Mouse (Mus musculus) frontal cortex, postnatal 14 days (tissue): ENCODE measurements around the gene Tubd1.

Experiments used
- DNase-seq, 2 experiments: peaks; one replicate each; pipeline ENCODE4 v3.0.0; 2022; ENCODE audit warnings: low spot score in 2 of 2

Tubd1 gene

DNA sequence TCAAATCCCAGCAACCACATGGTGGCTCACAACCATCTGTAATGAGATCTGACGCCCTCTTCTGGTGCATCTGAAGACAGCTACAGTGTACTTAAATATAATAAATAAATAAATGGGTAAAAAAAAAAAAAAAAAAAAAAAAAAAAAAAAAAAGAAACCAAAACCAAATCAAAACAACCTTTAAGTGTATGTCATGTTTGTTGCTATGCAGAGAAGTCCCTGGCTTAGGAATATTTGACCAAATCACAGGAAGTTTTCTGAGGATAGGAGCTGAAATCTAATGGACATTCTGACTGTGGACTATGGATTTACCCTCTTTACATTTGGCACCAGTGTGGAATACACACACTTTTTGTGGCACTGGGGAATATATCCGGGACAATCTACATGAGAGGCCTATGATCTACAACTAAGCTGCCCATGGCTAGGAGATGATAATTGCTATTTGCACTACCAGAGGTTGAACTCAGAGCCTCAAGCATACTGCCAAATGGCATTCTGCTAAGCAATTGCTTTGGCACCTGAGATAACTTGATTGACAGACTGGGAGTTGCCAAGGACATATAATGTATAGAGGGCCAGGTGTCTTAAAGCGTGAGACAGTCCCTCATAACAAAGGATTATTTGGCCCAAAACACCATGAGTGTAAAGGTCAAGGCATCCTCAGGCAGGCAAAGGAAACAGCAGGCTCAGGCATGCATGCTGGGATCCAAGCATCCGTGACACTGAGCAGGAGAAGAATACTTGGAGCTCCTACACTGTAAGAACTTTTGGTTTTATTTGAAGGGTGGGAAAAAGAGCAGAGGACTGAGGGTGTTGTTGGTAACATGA is 54.8 kb downstream of the Tubd1 start:
- no peak for DNase-seq

- DNase-seq: no peak
Observed at GRCm38 (mm10) chr11:86600209-86600557, 55.4 kb downstream of the Tubd1 start.

DNA sequence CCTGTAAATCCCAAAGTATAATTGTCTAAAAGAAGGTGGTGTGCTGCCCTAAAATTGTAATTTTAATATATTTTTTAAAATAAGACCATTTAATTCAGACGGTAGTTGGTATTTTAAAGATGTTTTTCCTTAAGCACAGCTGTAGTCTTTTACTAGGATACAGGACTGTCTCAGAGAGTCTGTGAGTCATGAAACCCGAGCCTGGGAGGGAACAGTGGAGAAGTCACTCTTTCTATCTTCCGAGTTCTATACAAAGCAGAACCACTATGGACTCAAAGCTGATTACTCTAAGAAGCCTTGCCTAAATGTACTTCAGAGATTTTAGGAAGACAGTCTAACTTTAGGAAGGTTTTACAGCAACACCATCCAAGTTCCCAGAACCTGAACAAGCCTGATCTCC is 57.3 kb downstream of the Tubd1 start:
- DNase-seq: no peak

DNA sequence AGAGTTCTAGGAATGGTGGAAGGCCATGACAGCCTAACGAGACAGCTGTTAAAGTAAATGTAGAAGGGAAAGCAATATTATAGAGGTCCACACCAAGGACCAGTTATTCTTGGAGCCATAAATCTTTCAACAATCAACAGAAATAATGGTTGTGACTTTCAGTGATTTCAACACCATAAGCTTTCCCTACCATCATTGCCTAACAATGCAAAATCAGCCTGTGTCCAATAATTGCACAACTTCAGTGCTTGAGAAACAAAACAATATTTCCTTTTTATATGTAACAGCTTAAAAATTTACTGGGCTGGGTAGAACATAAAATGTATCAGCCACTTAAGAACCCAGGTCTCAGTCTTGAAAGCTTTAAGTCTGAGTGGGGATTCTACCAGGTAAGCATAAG is 58.9 kb downstream of the Tubd1 start:
- DNase-seq: no peak

DNA sequence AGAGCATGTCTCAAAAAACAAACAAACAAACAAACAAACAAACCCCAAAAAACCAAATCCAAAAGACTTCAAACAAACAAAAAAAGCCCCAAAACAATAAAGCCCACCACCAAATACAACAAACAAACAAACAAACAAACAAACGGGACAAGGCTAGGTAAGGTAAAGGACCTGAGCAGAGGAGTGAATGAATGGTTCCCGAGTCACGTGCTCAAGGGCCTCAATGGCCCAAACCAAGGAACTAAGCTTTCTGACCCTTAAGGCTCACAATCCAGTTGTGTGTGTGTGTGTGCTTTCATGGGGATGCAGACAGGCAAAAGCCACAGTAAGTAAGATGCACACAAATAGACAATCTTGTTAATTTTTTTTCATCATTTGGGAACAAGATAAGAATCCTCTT is 59.5 kb downstream of the Tubd1 start:
- DNase-seq: no peak

DNA sequence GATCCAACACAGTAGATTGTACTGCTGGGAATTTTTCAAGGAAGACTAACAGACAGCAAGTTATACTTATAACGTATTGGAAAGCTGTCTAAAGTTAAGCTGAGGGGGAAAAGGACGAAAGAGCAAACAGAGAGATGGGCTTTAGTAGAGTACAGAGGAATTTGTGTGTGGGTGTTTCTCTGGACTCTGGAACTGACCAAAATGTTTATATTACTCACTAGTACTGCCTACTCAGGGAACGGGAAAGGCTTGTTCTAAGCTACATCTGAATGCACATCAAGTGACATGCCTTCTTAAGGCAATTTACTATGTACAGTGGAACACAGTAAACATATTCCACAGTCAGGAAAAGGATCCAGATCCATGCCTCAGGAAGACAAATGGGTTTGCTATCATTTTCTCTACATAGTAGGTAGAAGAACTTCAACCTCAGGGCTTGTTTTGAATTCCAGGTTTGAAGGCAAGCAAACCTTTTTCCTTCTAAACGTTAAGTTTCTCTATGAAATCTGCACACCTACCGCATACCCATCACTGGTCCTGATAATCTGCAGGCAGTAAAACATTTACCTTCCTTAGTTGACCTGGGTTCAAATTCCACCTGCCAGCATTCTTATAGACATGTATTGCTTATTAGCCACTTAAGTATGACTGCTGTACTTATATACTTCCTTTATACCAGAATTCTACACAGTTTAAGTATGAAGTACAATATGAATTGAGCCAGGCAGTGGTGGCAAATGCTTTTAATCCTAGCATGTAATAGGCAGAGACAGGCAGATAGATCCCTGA is 60.1 kb downstream of the Tubd1 start:
- DNase-seq: no peak

GRCm38 (mm10) chr11:86606621-86607339 is 62.0 kb downstream of the Tubd1 start:
- DNase-seq: no peak

- no peak for DNase-seq
Observed at GRCm38 (mm10) chr11:86607808-86608350, 63.1 kb downstream of the Tubd1 start.

DNA sequence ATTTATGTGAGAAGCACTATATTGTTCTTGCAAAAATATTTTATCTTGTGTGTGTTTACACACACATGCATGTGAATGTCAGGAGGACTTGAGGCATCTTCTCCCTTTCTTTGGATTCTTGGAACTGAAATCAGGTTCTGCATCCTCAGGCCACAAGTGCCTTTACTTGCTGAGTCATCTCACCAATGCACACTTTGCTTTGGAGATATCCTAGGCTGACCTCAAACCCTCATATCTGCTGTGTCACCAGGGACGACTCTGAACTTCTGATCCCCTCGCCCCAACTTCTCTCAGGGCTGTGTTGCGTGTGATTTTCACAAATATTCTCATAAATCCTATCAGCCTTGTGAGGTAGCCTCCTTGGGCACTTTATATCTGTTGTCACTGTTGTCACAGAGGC is 65.4 kb downstream of the Tubd1 start:
- no peak for DNase-seq

DNA sequence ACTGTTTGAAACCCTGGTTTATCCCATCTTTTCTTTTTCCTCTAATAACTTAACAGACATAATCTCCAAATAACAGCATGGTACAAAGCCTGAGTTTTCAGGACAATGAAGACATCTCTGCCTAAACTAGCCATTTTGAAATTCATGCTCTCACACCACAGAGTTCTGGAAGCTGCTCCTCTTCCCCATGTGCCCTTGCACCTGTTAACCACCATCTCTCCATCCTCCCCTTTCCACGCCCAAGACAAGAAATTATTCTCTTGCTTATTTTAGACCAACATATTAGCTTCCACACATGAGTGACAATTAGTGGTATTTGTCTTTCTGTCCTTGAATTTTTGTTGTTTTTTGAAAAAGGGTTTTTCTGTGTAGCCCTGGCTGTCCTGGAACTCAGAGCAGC is 67.2 kb downstream of the Tubd1 start:
- DNase-seq: no peak

- no peak for DNase-seq
Observed at GRCm38 (mm10) chr11:86614056-86614530, 69.3 kb downstream of the Tubd1 start.

DNA sequence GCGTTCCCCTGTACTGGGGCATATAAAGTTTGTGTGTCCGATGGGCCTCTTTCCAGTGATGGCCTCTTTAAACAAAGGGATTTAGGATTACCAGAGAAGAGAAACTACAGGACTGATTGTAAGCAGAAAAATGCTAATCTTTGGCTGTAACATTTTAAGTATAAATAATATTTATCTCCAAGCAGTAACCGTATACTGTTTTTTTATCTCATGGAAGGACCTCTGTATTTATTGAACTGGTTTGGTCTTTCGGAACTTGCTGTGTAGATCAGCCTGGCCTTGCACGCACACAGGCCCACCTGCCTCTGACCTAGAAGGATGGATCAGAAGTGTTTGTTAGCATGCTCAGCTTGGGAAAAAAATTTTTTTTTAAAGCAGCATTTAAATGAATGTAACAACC is 69.8 kb downstream of the Tubd1 start:
- DNase-seq: no peak
